Mouse (Mus musculus): ENCODE measurements around the gene Hoxa3.

Gene Hoxa3

GRCm38 (mm10) chr6:52161336-52162092, 51.6 kb downstream of the Hoxa3 start:
- in situ Hi-C loops (cut with MboI; ENCODE audit: low sequenced_read_pairs) = no loop called here

DNA sequence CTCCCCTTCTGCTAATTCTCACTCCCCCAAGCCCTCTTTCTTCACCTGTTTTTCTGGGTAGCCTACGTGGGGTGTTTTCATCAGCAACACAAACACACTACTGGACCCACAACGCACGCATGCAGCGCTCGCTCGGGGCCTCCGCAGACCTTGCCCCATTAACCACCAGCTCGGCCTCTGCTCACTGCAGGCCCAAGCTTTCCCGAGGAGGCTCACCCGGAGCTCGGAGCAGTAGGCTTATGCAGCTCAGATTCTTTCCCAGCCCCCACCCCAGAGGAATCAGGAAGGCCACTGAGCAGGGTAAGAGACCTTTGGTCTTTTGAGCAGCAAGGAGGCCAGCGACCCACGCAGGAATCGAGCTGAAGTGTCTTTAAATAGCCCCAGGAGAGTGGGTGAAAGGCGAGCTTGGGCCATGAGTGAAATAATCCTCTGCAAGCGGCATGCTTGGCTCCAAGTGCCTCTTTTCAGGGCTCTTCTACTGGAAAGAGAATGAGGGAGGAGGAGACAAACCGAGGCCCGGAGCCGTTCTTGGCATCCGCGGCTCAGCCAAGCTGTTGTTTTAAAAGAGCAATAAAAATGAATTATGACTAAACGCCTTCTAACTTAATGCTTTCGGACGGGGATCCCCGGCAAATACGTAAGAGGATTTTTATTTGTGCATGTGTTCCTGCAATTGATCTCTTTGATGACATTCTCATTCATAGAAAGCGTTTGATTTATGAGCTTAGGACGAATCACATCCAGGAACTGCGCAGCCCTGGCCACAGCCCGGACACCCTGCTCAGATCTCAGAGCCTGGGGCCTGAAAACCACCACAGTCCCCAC, 52.4 kb downstream of the Hoxa3 start:
- in situ Hi-C loops (cut with MboI; ENCODE audit: low sequenced_read_pairs) = no loop called here

DNA sequence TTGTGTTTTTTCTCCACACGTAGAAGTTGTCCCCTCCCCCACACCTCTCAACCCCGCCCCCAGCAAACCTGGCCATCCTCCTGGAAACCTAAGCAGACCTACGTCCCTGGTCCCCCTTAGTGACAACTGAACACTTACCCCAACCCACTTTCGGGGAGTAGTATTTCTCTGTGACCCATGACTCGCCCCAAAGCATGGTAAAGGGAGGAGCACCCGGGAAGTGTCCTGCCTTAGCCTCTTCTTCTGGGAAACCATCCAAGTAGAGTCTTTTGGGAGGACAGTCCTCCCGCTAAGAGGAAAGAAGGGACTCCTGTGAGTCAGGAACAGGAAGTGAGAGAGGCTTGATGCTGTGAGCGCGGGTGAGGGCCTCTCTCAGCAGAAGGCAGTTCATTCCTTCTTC, 53.2 kb downstream of the Hoxa3 start:
- in situ Hi-C loops (cut with MboI; ENCODE audit: low sequenced_read_pairs) = no loop called here

DNA sequence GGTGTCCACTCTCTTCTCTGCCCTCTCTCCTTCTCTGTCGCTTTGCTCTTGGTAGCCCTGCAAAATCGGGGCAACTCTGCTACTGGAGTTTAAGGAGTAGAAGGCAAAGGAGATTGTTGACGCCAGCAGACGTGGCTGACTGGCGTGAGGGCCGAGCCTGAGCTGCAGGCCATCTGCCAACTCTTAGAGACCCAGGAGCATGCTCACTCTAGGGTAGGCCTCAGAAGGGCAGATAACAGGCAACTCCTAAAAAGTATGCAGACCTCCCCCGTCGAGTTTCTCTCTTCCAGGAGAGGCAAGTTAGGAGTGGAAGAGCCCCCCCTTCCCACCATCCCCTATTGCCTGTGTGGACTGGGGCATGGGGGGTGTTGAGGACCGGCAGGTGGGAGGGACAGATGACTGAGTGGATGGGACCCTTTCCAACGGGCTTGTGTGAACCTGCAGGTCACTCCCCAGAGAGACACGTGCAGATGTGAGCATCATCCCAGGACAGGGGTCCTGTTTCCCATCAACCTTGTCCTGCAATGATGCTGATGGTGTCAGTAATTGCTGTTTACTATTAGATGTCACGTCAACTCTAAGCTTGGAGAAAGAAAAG, 53.9 kb downstream of the Hoxa3 start:
- in situ Hi-C loops (cut with MboI; ENCODE audit: low sequenced_read_pairs) = no loop called here

GRCm38 (mm10) chr6:52158276-52159051, 54.7 kb downstream of the Hoxa3 start, which contains the start of gene Hoxa1:
Gene Hoxa1, minus strand, starts transcription at chr6:52158317.
- in situ Hi-C loops (cut with MboI; ENCODE audit: low sequenced_read_pairs) = no loop called here

DNA sequence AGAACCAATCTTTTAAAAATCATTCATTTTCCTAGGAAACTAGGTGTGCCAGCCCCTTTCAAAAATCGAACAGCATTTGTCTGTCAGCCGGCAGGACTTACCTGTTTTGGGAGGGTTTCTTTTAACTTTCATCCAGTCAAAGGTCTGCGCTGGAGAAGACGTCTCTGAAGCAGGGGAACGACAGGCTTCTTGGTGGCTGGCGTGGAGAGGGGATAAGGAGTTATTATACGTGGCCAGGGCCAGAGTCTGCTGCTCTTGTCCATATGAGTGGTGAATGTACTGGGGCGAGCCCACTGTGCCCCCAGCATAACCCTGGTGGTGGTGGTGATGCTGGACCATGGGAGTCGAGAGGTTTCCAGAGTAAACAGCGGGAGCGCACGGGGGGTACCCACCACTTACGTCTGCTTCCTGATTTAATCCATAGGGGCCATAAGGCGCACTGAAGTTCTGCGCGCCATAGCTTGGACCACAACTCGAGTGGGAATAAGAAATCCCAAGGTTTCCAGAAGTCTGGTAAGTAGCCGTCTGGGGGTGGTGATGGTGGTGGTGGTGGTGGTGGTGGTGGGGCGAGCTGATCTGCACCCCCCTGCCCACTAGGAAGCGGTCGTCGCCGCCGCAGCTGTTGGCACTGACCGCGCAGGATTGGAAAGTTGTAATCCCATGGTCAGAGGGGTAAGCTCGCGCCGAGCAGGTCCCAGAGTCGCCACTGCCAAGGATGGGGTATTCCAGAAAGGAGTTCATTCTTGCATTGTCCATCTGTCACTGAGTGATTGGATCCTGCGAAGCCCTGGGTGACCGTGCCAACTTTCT, 55.5 kb downstream of the Hoxa3 start:
- in situ Hi-C loops (cut with MboI; ENCODE audit: low sequenced_read_pairs) = no loop called here

DNA sequence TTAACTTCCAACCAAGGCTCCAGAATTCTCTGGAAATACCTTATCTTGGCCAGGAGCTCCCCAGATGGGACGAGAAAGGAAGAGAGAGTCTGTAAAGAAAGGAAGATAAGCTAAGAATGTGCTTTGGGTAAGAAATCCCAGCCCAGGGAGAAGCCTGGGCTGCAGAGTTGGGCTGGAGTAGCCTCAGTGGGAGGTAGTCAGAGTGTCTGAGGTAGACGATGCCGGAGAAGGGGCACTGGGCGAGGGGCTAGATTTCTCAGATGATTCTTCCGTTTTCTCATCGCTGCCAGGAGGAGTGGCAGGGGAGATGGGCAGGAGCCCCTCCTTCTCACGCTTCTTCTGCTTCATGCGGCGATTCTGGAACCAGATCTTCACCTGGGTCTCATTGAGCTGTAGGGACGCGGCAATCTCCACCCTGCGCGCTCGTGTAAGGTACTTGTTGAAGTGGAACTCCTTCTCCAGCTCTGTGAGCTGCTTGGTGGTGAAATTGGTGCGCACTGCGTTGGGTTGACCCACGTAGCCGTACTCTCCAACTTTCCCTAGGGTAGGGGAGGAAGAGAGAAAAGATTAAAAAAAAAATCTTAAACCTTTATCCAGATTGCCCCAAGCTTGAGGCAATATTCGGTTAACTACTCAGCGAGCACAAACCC, 56.5 kb downstream of the Hoxa3 start:
- in situ Hi-C loops (cut with MboI; ENCODE audit: low sequenced_read_pairs) = no loop called here

DNA sequence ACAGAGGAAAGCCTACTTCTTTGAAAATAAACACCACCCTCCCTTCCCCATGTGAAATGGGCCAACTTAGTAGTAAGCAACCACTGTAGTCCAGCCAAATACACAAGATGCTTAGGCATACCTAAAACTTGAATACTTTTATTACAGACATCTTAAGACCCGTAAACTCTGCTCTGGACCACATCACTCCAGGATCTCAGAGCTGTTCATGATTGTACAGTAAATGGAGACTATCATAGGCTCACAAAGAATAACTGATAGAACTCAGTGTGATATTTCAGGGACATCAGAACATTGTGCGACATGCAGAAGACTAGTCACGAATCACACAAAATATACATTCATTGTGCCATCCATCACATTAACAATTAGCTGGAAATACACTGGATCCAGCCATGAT, 57.7 kb downstream of the Hoxa3 start:
- in situ Hi-C loops (cut with MboI; ENCODE audit: low sequenced_read_pairs) = no loop called here

DNA sequence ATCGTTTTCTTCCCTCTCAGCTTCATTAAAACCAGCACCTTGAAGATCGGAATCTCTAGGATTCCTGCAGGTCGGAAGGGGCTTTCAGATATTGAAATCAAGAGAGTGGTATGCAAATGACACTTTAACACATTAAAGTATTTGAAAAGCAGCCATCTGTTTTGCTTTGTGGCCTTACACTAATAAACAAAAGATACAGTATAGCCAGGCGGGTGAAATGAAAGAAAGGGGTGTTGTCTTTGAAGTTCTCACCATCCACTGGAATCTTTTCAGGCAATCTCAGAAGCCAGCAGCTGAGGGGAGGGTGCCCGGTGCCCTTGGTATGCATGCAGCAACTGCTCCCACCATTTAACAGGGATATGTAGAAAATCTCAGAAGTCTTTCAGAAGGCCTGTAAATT, 59.1 kb downstream of the Hoxa3 start:
- in situ Hi-C loops (cut with MboI; ENCODE audit: low sequenced_read_pairs) = no loop called here

- in situ Hi-C loops (cut with MboI; ENCODE audit: low sequenced_read_pairs) = no loop called here
These were observed 59.9 kb downstream of the Hoxa3 start for GRCm38 (mm10) chr6:52153270-52153669.

DNA sequence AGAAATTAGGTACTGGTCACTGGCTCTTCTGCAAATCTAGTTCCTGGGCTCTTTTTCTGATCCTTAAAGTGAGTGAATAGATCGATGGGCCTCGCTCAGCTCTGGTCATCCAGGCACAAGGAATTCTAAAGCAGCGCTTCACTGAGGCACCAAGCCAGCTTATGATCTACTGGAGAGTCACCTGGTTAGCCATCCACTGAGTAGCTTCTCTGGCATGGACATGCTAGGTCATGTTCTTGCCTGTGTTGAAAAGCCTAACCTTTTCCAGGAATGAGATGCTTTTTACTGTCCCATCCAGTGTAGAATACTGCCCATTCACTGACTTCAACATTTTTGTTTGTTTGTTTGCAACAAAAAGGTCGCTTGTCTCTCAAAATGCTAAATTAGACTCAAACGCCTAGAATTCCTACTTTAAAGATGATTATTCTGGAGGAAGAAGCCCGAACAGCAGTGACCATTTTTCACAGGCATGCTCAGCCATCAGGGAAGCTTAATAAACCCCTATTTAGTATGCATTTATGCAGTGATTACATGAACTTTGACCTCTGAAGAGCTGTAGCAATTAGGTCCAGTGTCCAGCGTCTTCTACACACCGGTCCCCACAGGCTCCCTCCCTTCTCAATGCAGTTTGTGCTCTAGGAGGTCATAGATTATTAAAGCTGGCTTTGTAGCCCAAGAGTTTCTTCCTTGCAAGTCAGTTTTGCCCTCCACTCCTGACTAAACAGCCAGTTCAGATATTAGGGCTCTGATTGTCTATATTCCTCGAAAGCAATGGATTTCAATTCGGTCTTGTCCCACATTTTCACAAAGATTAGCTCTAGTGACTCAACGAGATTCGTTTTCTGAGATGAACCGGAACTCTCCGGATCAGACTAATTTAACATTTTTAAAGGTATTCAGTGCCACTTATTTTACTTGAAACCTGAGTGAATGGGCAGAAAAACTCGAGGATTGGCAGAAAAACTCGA, 60.6 kb downstream of the Hoxa3 start:
- in situ Hi-C loops (cut with MboI; ENCODE audit: low sequenced_read_pairs) = no loop called here

DNA sequence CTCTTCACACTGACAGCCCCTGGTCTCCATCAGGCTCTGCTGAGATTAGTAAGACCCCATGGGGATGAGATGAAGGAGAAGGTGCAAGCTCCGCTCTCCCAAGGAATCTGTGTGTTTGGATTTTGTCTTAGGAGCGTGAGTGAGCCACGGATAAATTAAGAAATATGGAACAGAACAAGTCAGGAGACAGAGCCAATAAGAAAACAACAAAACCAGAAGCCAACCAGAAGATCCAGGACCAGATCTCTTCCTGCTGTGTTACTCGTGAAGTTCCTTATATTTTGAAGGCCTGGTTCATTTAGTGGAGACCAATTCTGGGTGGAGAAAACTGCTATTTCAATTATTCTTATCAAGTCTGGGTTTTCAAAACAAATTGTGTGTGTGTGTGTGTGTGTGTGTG, 61.6 kb downstream of the Hoxa3 start:
- in situ Hi-C loops (cut with MboI; ENCODE audit: low sequenced_read_pairs) = no loop called here

GRCm38 (mm10) chr6:52150401-52150966, 62.7 kb downstream of the Hoxa3 start:
- in situ Hi-C loops (cut with MboI; ENCODE audit: low sequenced_read_pairs) = no loop called here

DNA sequence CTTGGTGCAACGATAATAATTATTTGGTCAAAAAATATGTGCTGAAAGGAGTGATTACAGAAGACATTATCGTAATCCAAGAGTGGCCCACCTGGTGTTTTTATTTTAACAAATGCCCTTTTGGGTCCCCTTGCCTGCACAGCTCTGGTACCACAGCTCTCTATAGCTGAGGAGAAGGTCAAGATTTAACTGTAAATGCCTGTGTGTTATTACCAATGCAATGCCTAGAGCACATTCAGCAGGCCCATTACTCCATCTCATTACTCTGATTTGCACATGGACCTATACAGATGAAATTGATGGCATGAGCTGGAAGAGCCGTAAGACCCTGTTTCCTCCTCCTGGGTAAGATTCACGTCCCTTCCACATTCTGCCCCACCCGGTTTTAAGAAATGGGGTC, 74.0 kb downstream of the Hoxa3 start:
- in situ Hi-C loops (cut with MboI; ENCODE audit: low sequenced_read_pairs) = no loop called here

DNA sequence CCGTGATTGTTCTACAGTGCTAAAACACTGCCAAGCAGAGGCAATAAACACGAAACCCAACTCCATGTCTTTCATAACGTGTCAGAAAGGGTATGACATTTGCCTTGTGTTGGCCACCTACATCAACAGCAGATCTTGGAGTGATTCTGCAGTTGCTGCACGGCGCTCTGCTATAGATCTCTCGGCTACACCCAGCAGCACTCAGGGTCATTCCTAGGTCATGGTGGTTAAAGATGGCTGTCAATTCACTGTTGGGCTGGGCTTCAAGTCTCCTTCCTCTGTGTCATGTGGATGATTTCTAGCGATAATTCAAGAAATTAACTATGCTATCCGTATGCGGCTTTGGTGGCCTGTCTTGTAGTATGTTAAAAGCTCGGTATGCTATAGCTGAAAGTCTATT, 74.6 kb downstream of the Hoxa3 start:
- in situ Hi-C loops (cut with MboI; ENCODE audit: low sequenced_read_pairs) = no loop called here

DNA sequence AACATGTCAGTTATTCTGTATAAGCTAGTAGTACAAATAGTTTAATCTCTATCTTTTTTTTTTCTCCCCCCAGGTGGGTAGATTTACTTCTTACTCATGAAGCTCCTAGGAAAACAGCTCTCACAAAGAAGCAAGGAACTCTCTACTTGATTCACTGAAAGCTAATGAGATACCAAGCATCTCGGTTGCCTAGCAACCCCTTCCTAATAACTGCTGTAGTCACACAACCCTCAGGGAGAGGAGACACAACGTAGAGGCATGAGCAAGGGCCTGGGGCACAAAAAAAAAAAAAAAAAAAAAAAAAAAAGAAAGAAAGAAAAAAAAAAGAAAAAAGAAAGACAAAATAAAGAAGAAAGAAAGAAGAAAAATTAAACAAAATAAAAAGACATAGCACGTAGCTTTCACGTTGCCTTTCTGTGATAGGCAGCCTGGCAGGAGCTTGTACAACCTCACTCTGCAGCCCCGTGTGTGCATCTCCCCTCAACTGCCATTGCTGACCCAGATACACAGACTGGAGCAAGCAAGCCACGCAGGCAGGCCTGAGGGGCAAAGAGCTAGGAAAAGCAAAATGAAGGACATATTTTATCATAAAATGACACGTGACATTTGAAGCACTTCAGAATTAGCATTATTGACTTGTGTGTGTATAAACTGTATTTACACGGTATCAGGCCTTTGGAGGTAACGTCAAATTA, 75.1 kb downstream of the Hoxa3 start:
- in situ Hi-C loops (cut with MboI; ENCODE audit: low sequenced_read_pairs) = no loop called here

GRCm38 (mm10) chr6:52123673-52124072, 89.5 kb downstream of the Hoxa3 start:
- in situ Hi-C loops (cut with MboI; ENCODE audit: low sequenced_read_pairs) = no loop called here

DNA sequence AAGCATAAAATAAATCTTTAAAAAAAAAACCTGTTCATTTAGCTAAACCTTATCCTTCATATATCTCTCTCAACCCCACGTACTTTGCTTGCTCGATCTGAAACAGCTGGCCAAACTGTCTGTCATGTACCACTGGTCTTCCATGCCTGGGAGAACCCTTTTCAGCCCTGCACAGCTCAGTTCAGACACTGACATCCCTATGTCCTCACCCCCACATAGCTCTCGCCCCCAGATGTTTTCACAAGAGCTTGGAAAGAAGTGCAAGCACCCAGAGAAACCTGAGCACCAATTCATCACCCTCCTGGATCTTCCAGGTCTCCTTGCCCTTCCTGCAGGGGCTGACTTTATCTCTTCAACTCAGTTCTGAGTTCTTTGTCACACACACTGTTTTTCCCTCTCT, 92.0 kb downstream of the Hoxa3 start:
- in situ Hi-C loops (cut with MboI; ENCODE audit: low sequenced_read_pairs) = no loop called here
